Mouse (Mus musculus): ENCODE results near the gene 4930590J08Rik.

DNA sequence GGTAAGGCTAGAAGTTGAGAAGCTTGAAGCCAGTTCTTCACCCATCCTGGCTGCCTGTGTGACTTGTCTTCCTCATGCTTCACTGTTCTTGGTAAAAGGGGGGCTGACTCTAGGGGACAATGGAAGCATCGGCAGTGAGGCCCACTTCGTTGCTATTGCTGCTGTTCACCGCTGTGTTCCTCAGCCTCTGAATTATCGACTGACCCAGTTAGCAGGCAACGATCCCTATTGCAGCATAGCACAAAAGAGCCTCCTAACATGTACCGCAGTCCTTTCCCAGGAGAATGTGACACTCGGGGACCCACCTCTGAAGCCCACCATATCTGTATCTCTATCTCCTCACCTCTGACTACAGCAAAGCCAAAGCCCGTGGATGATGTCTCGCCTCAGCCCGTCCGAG is 15.1 kb downstream of the 4930590J08Rik start:
- TF ChIP-seq CTCF (IDR thresholded peaks at IDR 0.05; ENCODE audit: extremely low read depth, insufficient read depth, insufficient read length, insufficient replicate concordance) (no peak), POLR2A (IDR thresholded peaks at IDR 0.05; ENCODE audit: low read depth, low read length) (no peak)

All from spleen, adult 2 months (tissue).